Mouse (Mus musculus) kidney, adult 2 months (tissue): ENCODE data around the gene Prrc2c.
A peak's percentile ranks its signal among the peaks of the same experiment; 100 is the strongest.

Experiments used
- CTCF ChIP-seq: fragments of 200-500 bp; conservative IDR thresholded peaks from 2 replicates; pipeline ENCODE4 v1.5.1; 2011; ENCODE audit warnings: low read depth, mild to moderate bottlenecking, control low read depth, low read length, moderate library complexity, mixed read lengths; ENCODE audit not compliant: insufficient read depth, insufficient read length
- POLR2A ChIP-seq: fragments of 200-500 bp; IDR thresholded peaks from one replicate; pipeline ENCODE4 v1.6.1; 2011; ENCODE audit warnings: low read depth, low read length, control low read depth

DNA sequence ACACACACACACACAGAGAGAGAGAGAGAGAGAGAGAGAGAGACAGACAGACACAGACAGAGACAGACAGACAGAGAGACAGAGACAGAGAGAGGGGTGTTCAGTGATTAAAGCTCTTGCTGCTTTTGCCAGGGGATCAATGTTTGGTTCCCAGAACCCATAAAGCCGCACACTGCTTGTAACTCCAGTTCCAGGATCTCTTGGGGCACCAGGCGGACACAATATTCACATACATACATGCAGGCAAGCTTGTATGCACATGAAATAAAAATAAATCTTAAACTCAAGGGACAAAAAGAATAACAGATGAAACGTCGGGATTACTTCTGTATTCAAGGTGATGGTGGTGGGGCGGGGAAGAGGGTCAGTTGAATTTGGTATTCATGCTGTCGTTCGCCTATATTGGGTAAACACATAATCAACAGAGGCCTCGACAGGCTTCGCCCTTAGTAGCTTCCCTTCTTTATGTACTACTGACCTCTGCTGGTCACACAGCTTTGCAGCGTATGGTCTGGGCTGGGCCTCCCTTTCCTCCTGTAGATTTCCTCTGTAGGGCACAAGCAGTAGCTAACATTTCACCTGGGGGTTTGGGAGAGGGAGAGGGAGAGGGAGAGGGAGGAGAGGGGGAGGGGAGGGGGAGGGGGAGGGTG, 75.4 kb downstream of the Prrc2c start:
- TF ChIP-seq POLR2A (no peak), CTCF (peak; percentile 94)
